8 mouse cellular contexts compared by ENCODE assay signal in the genomic region with DNA sequence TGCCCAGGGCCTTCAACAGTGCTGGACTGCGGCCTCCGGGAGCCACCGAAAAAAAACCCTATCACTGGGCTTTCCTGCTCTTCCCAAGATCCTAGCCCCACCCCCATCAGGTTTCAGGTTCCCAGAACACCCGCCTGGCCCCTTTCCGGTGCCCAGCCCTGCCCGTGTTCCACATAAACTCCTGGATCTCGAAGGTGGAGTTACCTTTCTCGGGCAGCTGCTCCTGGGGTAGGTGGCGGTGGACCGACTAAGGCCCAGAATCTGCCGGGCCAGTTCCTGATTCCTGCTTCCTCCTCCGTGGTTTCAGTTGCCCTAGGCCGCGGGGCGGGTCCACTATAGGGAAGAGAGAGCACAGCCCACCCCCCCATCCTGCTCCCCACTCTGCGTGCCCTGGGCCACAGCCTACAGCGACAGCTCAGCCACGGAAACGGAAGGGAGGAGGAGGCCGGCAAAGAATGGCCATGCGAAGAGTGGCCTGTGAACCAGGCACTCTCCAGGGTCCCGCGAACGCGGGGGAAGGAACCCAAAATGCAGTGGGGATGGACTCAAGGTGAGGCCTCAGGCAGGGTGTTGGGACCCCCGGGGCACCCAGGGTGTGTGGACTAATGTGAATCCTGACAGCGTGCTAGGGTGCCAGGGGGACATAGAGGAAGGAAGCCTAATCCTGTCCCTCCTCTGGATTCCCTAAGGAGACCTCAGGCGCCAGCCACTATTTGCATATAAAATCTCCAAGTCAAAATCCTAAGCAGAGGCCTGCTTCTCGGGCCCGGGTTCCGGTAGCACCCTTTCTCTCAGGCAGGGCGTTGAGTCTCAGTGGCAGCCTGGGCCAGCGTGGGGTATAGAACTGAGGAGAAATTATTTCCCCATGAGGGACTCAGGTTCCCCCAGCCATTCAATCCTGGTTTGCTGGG. TPM values are rescaled to one million over a fixed set of nuclear protein-coding genes. Genes with fewer than 3 reads are reported as not detected.
DNase-seq lines count a peak whose midpoint lies in the region; ATAC-seq and TF ChIP-seq lines count a peak whose summit lies in the region.

A gene (minus strand): TSS at position 314 of the 911 bp plus-strand sequence.

- H3K27ac ChIP-seq in hindbrain, embryonic 11.5 days (ENCODE audit: low read depth, low read length) = peak within 1 kb of the TSS; percentile 48; the same call in 1 of the 2 replicates
- peak within 1 kb of the TSS; percentile 74 for H3K27ac ChIP-seq in limb, embryonic 14.5 days (replicated peaks; ENCODE audit: low read depth, low read length)
- H3K27ac ChIP-seq in midbrain, embryonic 13.5 days = no peak within 1 kb of the TSS; the same call in 1 of the 2 replicates

- 8% methylated on average over 33 of the region's 33 CpGs for whole genome bisulfite sequencing in hindbrain, embryonic 11.5 days
- WGBS in limb, embryonic 14.5 days = 6% methylated on average over 32 of the region's 33 CpGs
- 6% methylated on average over 33 of the region's 33 CpGs for WGBS in midbrain, embryonic 13.5 days

- no peaks in the 10 kb centered on the region for H3K27me3 ChIP-seq in hindbrain, embryonic 11.5 days (ENCODE audit: control insufficient read depth, insufficient read depth, low read length)
- H3K27me3 ChIP-seq in limb, embryonic 14.5 days (ENCODE audit: control insufficient read depth, insufficient read depth, low read length) = no peaks in the 10 kb centered on the region
- peaks cover 9% of the 10 kb centered on the region for H3K27me3 ChIP-seq in midbrain, embryonic 13.5 days

- H3K36me3 ChIP-seq in hindbrain, embryonic 11.5 days (ENCODE audit: control insufficient read depth, insufficient read depth, low read length) = no peaks in the 10 kb centered on the region
- H3K36me3 ChIP-seq in limb, embryonic 14.5 days (ENCODE audit: control insufficient read depth, insufficient read depth, low read length) = peaks cover 44% of the 10 kb centered on the region
- peaks cover 32% of the 10 kb centered on the region for H3K36me3 ChIP-seq in midbrain, embryonic 13.5 days

- peak within 1 kb of the TSS; percentile 41 for H3K4me2 ChIP-seq in hindbrain, embryonic 11.5 days (replicated peaks; ENCODE audit: low read depth, low read length)
- peak within 1 kb of the TSS; percentile 62 for H3K4me2 ChIP-seq in limb, embryonic 14.5 days (replicated peaks; ENCODE audit: low read depth, low read length, severe bottlenecking)
- peak within 1 kb of the TSS; percentile 44 for H3K4me2 ChIP-seq in midbrain, embryonic 13.5 days (replicated peaks)

- H3K4me1 ChIP-seq in hindbrain, embryonic 11.5 days (replicated peaks; ENCODE audit: control insufficient read depth, insufficient read depth, low read length) = peaks cover 15% of the 10 kb centered on the region
- peaks cover 24% of the 10 kb centered on the region for H3K4me1 ChIP-seq in limb, embryonic 14.5 days (ENCODE audit: control insufficient read depth, insufficient read depth, low read length)
- H3K4me1 ChIP-seq in midbrain, embryonic 13.5 days (replicated peaks) = peaks cover 25% of the 10 kb centered on the region

- H3K9ac ChIP-seq in hindbrain, embryonic 11.5 days (ENCODE audit: low read depth, low read length) = peak within 1 kb of the TSS; percentile 51
- H3K9ac ChIP-seq in limb, embryonic 14.5 days (ENCODE audit: low read depth, low read length, severe bottlenecking) = peak within 1 kb of the TSS; percentile 67
- H3K9ac ChIP-seq in midbrain, embryonic 13.5 days (replicated peaks) = peak within 1 kb of the TSS; percentile 51

- TF ChIP-seq POLR2A in limb, embryonic 14.5 days (IDR thresholded peaks at IDR 0.05; ENCODE audit: borderline replicate concordance, extremely low read depth, insufficient read depth, insufficient read length) = no peak

- peak; percentile 35 for DNase-seq in A20 (ENCODE audit: low read depth, low spot score)
- DNase-seq in adrenal gland, postnatal 25 days = peak; percentile 54
- peak; percentile 59 for DNase-seq in forelimb bud, embryonic 11.5 days (ENCODE audit: low read depth, low spot score)
- peak; percentile 67 for DNase-seq in hindbrain, embryonic 11.5 days (ENCODE audit: low spot score)
- DNase-seq in limb, embryonic 14.5 days (ENCODE audit: low spot score) = peak; percentile 52
- DNase-seq in urinary bladder, postnatal 25 days (ENCODE audit: low spot score) = peak; percentile 43
- no peak for DNase-seq in layer of hippocampus, postnatal 36 days

- no peaks in the 10 kb centered on the region for H3K9me3 ChIP-seq in hindbrain, embryonic 11.5 days (ENCODE audit: control insufficient read depth, low read length)
- no peaks in the 10 kb centered on the region for H3K9me3 ChIP-seq in limb, embryonic 14.5 days (ENCODE audit: control insufficient read depth, low read length)
- H3K9me3 ChIP-seq in midbrain, embryonic 13.5 days = no peaks in the 10 kb centered on the region

- peak within 1 kb of the TSS; percentile 21 for H3K4me3 ChIP-seq in hindbrain, embryonic 11.5 days (ENCODE audit: low read depth, low read length)
- H3K4me3 ChIP-seq in limb, embryonic 14.5 days (replicated peaks; ENCODE audit: low read length) = peak within 1 kb of the TSS; percentile 37
- peak within 1 kb of the TSS; percentile 18 for H3K4me3 ChIP-seq in midbrain, embryonic 13.5 days (replicated peaks)

- ATAC-seq in hindbrain, embryonic 11.5 days (ENCODE audit: low FRiP score) = peak; percentile 53; the same call in 1 of the 2 replicates
- ATAC-seq in limb, embryonic 14.5 days (ENCODE audit: low FRiP score, low read depth) = peak; percentile 57
- peak; percentile 35 for ATAC-seq in midbrain, embryonic 13.5 days

RNA-seq across cellular contexts. Expression of the gene that starts here (rescaled TPM):
- total RNA-seq in adrenal gland, postnatal 25 days (2021) = 10.0 and 12.0 TPM in 2 replicates
- polyA plus RNA-seq in hindbrain, embryonic 11.5 days (2014; fragmentation: Nextera tagmentation; extraction: Ambion mirVana) = 5.8 and 9.5 TPM in 2 replicates
- polyA plus RNA-seq in limb, embryonic 14.5 days (2012; rRNA removed) = 23.5 and 26.0 TPM in 2 replicates
- polyA plus RNA-seq in limb, embryonic 14.5 days (2014; fragmentation: Nextera tagmentation; extraction: Ambion mirVana) = 12.6 and 14.5 TPM in 2 replicates
- polyA plus RNA-seq in midbrain, embryonic 13.5 days (2015; fragmentation: Nextera tagmentation; extraction: Ambion mirVana) = 3.0 and 5.0 TPM in 2 replicates
- total RNA-seq in layer of hippocampus, postnatal 36 days (2021) = 1 to 10 TPM; 5.5 to 7.8 TPM

Comparison
In these comparisons a context has a peak if more than half of its experiments do, and no peak if none do; other contexts are left out.
1. DNase-seq: peak in A20 (single experiment), adrenal gland, postnatal 25 days (single experiment), forelimb bud, embryonic 11.5 days (single experiment), hindbrain, embryonic 11.5 days (single experiment), limb, embryonic 14.5 days (single experiment) and urinary bladder, postnatal 25 days (single experiment); none in layer of hippocampus, postnatal 36 days (0 of 2).
2. Peak in every context shown above with its lines, with median percentiles within 50 percentile points of each other: ATAC-seq, H3K4me2 ChIP-seq, H3K4me3 ChIP-seq and H3K9ac ChIP-seq.